Mouse (Mus musculus): ENCODE results near the gene Rpgr.

The Rpgr gene

GRCm38 (mm10) chrX:10073966-10074365, 142.8 kb downstream of the Rpgr start:
- DNase-seq (ENCODE audit: low spot score in 2 of 2), result no peak

GRCm38 (mm10) chrX:10071529-10071928, 145.2 kb downstream of the Rpgr start:
- DNase-seq (ENCODE audit: low spot score in 2 of 2), result no peak

GRCm38 (mm10) chrX:10070689-10071088, 146.0 kb downstream of the Rpgr start:
- peak in 1 of 2 experiments; percentile 17 for DNase-seq (ENCODE audit: low spot score in 2 of 2)

DNA sequence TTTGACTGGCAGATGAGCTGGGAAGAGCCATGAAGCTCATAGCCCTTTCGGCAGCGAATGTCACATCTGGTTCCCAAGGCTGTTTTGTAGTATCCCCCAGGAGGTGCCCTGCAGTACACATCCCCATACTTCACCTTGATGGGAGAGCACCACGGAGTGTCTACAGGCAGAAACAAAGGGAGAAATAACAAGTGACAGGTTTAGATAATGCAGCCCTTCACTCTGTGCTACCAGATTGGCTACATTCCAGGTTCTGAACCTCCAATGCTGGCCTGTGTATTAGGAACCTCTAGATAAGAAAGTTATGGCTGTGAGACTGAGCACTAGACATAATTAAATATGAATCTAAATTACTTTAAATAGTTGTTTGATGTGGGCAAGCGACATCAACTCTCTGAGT, 147.3 kb downstream of the Rpgr start:
- DNase-seq (ENCODE audit: low spot score in 2 of 2), result no peak

DNA sequence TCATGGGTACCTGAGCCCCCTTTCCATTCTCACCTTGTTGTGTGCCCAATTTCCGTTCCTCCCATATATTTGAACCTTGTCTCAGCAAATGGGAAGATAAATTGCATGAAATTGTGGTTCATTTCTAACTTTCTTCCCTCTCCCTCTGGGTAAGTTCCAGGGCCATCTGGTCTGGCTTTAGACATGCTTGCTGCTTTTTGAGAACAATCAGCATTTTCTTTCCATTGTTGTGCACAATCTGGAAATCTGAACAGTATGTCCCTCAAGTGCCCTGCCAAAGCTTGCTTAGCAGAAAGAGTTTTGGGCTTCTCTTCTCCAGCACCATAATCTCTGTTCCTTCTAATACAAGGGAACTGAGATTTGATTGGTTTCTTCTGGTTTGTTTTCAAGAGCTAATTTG, 152.9 kb downstream of the Rpgr start:
- DNase-seq (ENCODE audit: low spot score in 2 of 2), result no peak

GRCm38 (mm10) chrX:10063361-10063760, 153.4 kb downstream of the Rpgr start:
- no peak for DNase-seq (ENCODE audit: low spot score in 2 of 2)

DNA sequence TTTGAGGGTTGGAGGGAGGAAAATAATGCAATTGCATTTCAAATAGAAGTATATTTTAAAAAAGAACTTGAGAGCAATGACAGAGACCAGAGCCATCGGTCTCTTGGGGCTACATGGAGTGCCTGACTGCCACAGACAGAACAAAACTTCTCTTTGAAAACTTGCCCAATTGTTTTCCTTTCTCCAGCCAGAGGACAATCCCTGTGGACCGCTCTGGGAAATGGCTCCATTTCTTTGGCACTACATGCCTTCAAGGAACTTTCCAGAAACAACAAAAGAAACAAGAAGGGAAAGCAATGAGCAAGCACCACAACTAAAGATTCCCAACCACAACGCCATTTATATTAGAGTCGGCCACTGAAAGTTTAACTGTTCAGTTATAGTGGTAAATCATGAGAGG, 154.5 kb downstream of the Rpgr start:
- DNase-seq (ENCODE audit: low spot score in 2 of 2), result no peak

- DNase-seq (ENCODE audit: low spot score in 2 of 2), result no peak
These were observed 182.1 kb downstream of the Rpgr start for GRCm38 (mm10) chrX:10034666-10035065.
